Mouse (Mus musculus) heart, postnatal 0 days (tissue): ENCODE data around the gene Bcas1.

ENCODE experiments used
- CTCF ChIP-seq: IDR thresholded peaks from 2 replicates; pipeline ENCODE4 v1.5.1; 2016; ENCODE audit warnings: antibody characterized with exemption, control low read depth, low read depth
- EP300 ChIP-seq: IDR thresholded peaks from 2 replicates; pipeline ENCODE4 v1.6.1; 2016; ENCODE audit warnings: antibody characterized with exemption, low read depth

DNA sequence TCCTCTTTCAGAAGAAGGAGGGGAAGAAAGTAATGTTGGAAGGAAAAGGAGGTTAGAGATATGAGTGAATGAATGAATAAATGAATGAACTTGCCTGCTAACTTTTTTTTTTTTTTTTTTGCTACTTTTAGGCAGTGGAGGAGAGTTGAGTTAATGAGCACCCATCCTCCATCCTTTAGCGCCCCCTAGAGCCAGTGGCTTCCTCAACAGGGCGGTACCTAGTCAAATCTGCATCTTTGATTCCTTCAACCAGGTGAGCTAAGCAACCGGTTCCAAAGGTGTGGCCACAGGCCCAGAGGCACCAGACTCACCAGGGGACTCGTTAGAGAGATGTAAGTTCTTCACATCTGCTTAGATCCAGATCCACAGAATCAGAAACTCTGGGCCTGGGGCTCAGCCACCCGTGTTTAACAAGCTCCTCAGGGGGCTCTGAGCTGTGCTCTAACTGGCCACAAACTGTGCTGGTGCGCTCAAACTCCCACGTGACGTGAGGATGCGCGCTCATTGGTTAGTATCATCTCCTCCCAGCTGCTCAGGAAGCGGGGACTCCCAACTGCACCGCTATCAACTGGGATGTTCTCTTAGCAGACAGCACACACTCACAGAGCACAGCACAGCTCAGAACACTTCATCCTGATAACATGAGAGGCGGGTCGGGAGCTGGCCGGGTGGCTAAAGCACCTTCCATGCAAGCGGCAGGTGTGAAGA is 70.8 kb downstream of the Bcas1 start:
- TF ChIP-seq CTCF (peak; percentile 8; the same call in 1 of the 2 replicates), EP300 (no peak)
